Mouse (Mus musculus): Measurements from ENCODE around the gene Sirpa.

Sirpa gene

DNA sequence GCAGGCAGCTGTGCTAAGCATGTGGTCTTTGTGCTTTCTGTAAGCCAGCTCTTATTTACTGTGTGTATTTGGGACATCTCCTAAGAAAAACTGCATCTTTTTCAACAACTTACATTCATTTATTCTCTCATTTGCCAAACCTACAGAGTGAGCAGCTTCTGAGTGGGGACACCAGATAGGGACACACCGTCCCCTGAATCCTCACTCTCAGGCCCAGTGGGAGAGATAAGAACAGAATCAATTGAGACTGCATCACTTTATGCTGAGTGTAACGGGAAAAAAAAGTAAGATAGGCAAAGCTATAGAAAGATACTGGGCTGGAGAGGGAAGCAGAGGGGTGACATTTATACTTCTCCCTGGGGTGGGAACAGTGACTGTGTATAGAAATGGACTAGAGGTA, 61.0 kb downstream of the Sirpa start:
- Histone ChIP-seq H3K4me1 (replicated peaks; ENCODE audit: low read depth, low read length) (peaks cover 6% of the 10 kb centered on the region; the same call in 1 of the 2 replicates), H3K36me3 (ENCODE audit: insufficient read depth, low read length) (no peaks in the 10 kb centered on the region), H3K27me3 (ENCODE audit: insufficient read depth, low read length) (peaks cover 13% of the 10 kb centered on the region), H3K4me3 (replicated peaks; ENCODE audit: low read length) (no peak overlapping the region), H3K9me3 (ENCODE audit: low read length) (no peaks in the 10 kb centered on the region)
- no peak for TF ChIP-seq CTCF (conservative IDR thresholded peaks at IDR 0.05; ENCODE audit: low read length)
- TF ChIP-seq POU5F1 (IDR thresholded peaks at IDR 0.05; ENCODE audit: borderline replicate concordance, low read length): no peak
- no peak for TF ChIP-seq NANOG (IDR thresholded peaks at IDR 0.05; ENCODE audit: borderline replicate concordance, low read length)

- H3K4me3 ChIP-seq (replicated peaks; ENCODE audit: low read length): no peak overlapping the region
- H3K9me3 ChIP-seq (ENCODE audit: low read length): no peaks in the 10 kb centered on the region
- H3K27me3 ChIP-seq (ENCODE audit: insufficient read depth, low read length): peaks cover 13% of the 10 kb centered on the region
- TF ChIP-seq NANOG (IDR thresholded peaks at IDR 0.05; ENCODE audit: borderline replicate concordance, low read length) (no peak), CTCF (conservative IDR thresholded peaks at IDR 0.05; ENCODE audit: low read length) (no peak), POU5F1 (IDR thresholded peaks at IDR 0.05; ENCODE audit: borderline replicate concordance, low read length) (no peak)
- H3K36me3 ChIP-seq (ENCODE audit: insufficient read depth, low read length): no peaks in the 10 kb centered on the region
- H3K4me1 ChIP-seq (replicated peaks; ENCODE audit: low read depth, low read length): no peaks in the 10 kb centered on the region
These were observed 61.8 kb downstream of the Sirpa start for GRCm38 (mm10) chr2:129654233-129654950.

- H3K27me3 ChIP-seq (ENCODE audit: insufficient read depth, low read length): peaks cover 13% of the 10 kb centered on the region
- TF ChIP-seq CTCF (conservative IDR thresholded peaks at IDR 0.05; ENCODE audit: low read length) (no peak), NANOG (IDR thresholded peaks at IDR 0.05; ENCODE audit: borderline replicate concordance, low read length) (no peak), POU5F1 (IDR thresholded peaks at IDR 0.05; ENCODE audit: borderline replicate concordance, low read length) (no peak)
- H3K36me3 ChIP-seq (ENCODE audit: insufficient read depth, low read length): no peaks in the 10 kb centered on the region
- H3K9me3 ChIP-seq (ENCODE audit: low read length): no peaks in the 10 kb centered on the region
- no peaks in the 10 kb centered on the region for H3K4me1 ChIP-seq (replicated peaks; ENCODE audit: low read depth, low read length)
- H3K4me3 ChIP-seq (replicated peaks; ENCODE audit: low read length): no peak overlapping the region
These were observed 62.4 kb downstream of the Sirpa start for GRCm38 (mm10) chr2:129655033-129655432.

DNA sequence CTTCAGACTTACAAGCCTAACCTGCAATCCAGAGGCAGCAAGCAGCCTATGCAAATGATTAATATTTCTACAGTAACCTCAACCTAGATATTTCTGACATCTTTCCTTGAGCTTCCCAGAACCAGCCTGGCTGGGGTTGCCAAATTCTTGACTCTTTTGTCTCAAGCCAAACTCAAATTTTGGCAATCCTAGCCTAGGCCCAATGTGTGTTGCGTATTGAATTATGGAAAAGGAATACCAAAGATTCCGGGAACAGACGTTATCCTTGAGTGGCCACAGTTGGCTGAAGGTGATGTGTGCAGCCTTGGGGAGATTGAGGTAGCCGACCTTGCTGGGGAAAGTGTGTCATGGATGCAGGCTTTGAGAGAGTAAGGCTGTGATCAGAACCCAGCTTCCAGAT, 66.2 kb downstream of the Sirpa start:
- Histone ChIP-seq H3K9me3 (ENCODE audit: low read length) (no peaks in the 10 kb centered on the region), H3K4me1 (replicated peaks; ENCODE audit: low read depth, low read length) (no peaks in the 10 kb centered on the region), H3K27me3 (ENCODE audit: insufficient read depth, low read length) (0 out of 2 replicates have a peak, but pooled peaks cover 7% of the 10 kb centered on the region), H3K36me3 (ENCODE audit: insufficient read depth, low read length) (no peaks in the 10 kb centered on the region), H3K4me3 (replicated peaks; ENCODE audit: low read length) (no peak overlapping the region)
- no peak for TF ChIP-seq POU5F1 (IDR thresholded peaks at IDR 0.05; ENCODE audit: borderline replicate concordance, low read length)
- no peak for TF ChIP-seq NANOG (IDR thresholded peaks at IDR 0.05; ENCODE audit: borderline replicate concordance, low read length)
- no peak for TF ChIP-seq CTCF (conservative IDR thresholded peaks at IDR 0.05; ENCODE audit: low read length)

DNA sequence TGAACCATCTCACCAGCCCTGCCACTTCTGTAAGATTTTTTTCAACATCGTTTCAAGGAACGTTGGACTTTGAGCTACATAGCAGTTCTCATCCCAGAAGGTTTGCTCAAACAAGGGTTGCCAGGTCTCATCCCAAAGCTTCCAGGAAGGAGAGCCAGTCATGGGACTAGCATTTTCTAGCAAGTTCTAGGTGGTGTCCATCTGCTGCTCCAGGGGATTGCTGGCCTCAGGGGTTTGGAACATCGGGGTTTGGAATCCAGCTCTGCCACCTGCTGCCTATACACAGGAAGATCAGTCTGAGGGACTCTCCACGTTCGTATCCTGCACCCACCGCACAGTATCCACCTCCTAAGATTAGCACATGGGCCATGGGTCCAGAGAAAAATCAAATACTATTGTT, 67.4 kb downstream of the Sirpa start:
- Histone ChIP-seq H3K4me1 (replicated peaks; ENCODE audit: low read depth, low read length) (no peaks in the 10 kb centered on the region), H3K4me3 (replicated peaks; ENCODE audit: low read length) (no peak overlapping the region), H3K27me3 (ENCODE audit: insufficient read depth, low read length) (0 out of 2 replicates have a peak, but pooled peaks cover 6% of the 10 kb centered on the region), H3K36me3 (ENCODE audit: insufficient read depth, low read length) (no peaks in the 10 kb centered on the region), H3K9me3 (ENCODE audit: low read length) (no peaks in the 10 kb centered on the region)
- TF ChIP-seq POU5F1 (IDR thresholded peaks at IDR 0.05; ENCODE audit: borderline replicate concordance, low read length) (no peak), CTCF (conservative IDR thresholded peaks at IDR 0.05; ENCODE audit: low read length) (no peak), NANOG (IDR thresholded peaks at IDR 0.05; ENCODE audit: borderline replicate concordance, low read length) (no peak)

DNA sequence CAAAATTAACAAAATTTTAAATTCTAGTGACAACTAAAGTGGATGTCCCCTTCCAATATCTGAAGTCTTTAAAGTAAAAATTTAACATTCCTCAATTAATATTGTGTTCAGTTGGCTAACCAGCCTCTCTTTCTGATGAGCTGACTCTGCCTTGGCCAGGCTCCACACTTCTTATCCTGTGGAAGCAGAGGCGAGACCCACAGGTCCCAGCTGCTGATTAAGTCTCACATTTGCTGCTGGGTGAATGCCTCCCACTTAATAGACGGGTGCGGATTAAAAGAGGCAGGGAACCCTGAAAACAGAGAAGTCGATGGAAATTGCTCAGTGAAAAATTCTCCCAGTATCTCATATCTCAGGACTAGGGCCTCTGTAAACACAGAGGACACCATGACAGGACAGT, 69.8 kb downstream of the Sirpa start:
- TF ChIP-seq NANOG (IDR thresholded peaks at IDR 0.05; ENCODE audit: borderline replicate concordance, low read length): no peak
- no peak for TF ChIP-seq CTCF (conservative IDR thresholded peaks at IDR 0.05; ENCODE audit: low read length)
- TF ChIP-seq POU5F1 (IDR thresholded peaks at IDR 0.05; ENCODE audit: borderline replicate concordance, low read length): no peak
- Histone ChIP-seq H3K36me3 (ENCODE audit: insufficient read depth, low read length) (no peaks in the 10 kb centered on the region), H3K4me3 (replicated peaks; ENCODE audit: low read length) (no peak overlapping the region), H3K9me3 (ENCODE audit: low read length) (no peaks in the 10 kb centered on the region), H3K4me1 (replicated peaks; ENCODE audit: low read depth, low read length) (no peaks in the 10 kb centered on the region), H3K27me3 (ENCODE audit: insufficient read depth, low read length) (no peaks in the 10 kb centered on the region)

- Histone ChIP-seq H3K4me3 (replicated peaks; ENCODE audit: low read length) (no peak overlapping the region), H3K36me3 (ENCODE audit: insufficient read depth, low read length) (no peaks in the 10 kb centered on the region), H3K4me1 (replicated peaks; ENCODE audit: low read depth, low read length) (peaks cover 3% of the 10 kb centered on the region; the same call in 1 of the 2 replicates), H3K9me3 (ENCODE audit: low read length) (no peaks in the 10 kb centered on the region), H3K27me3 (ENCODE audit: insufficient read depth, low read length) (no peaks in the 10 kb centered on the region)
- TF ChIP-seq CTCF (conservative IDR thresholded peaks at IDR 0.05; ENCODE audit: low read length) (no peak), POU5F1 (IDR thresholded peaks at IDR 0.05; ENCODE audit: borderline replicate concordance, low read length) (no peak), NANOG (IDR thresholded peaks at IDR 0.05; ENCODE audit: borderline replicate concordance, low read length) (no peak)
These were observed 79.3 kb downstream of the Sirpa start for GRCm38 (mm10) chr2:129671911-129672310.

GRCm38 (mm10) chr2:129674935-129675634, 82.5 kb downstream of the Sirpa start:
- no peaks in the 10 kb centered on the region for H3K9me3 ChIP-seq (ENCODE audit: low read length)
- no peak for TF ChIP-seq POU5F1 (IDR thresholded peaks at IDR 0.05; ENCODE audit: borderline replicate concordance, low read length)
- peak; percentile 71 for TF ChIP-seq CTCF (conservative IDR thresholded peaks at IDR 0.05; ENCODE audit: low read length)
- no peak for TF ChIP-seq NANOG (IDR thresholded peaks at IDR 0.05; ENCODE audit: borderline replicate concordance, low read length)
- no peak overlapping the region for H3K4me3 ChIP-seq (replicated peaks; ENCODE audit: low read length)
- H3K36me3 ChIP-seq (ENCODE audit: insufficient read depth, low read length): no peaks in the 10 kb centered on the region
- H3K4me1 ChIP-seq (replicated peaks; ENCODE audit: low read depth, low read length): peaks cover 17% of the 10 kb centered on the region
- peaks cover 6% of the 10 kb centered on the region; the same call in 1 of the 2 replicates for H3K27me3 ChIP-seq (ENCODE audit: insufficient read depth, low read length)
